Mouse (Mus musculus) thymus, adult 2 months (tissue): ENCODE results near the gene Prkg1.

Experiments used
- CTCF ChIP-seq: fragments of 200-500 bp; IDR thresholded peaks from 2 replicates; pipeline ENCODE4 v1.5.1; 2012; ENCODE audit warnings: mild to moderate bottlenecking, control low read depth, low read length, moderate library complexity, borderline replicate concordance; ENCODE audit not compliant: control insufficient read depth, poor library complexity, insufficient read depth; ENCODE audit errors: extremely low read depth
- POLR2A ChIP-seq: fragments of 200-500 bp; IDR thresholded peaks from 2 replicates; pipeline ENCODE4 v1.6.1; 2012; ENCODE audit warnings: mild to moderate bottlenecking, low read length, control low read depth, moderate library complexity; ENCODE audit not compliant: control insufficient read depth, poor library complexity, insufficient read depth; ENCODE audit errors: extremely low read depth

DNA sequence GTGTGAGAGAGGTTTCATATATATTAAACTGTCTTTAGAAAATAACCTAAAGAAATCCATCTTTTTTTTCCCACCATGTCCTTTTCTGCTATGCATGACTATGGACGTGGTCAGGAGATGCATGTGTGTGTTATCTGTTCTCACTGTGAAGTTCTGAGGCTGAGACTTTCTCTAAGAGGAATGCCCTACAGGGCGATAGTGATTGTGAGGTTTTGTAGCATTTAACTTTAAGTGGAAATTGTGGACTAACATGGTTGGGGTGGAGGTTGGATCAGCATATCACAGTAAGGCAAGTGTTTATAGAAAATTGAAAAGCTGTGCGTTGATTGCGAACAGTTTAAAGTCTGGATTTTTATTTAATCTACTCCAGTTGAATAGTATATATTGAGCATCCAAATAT is 618 bp upstream of the Prkg1 start:
- TF ChIP-seq CTCF (no peak), POLR2A (no peak)
